Mouse (Mus musculus): ENCODE measurements around the gene Ece2. TPM values are rescaled to one million over a fixed set of nuclear protein-coding genes. Genes with fewer than 3 reads are reported as not detected.
A peak's percentile ranks its signal among the peaks of the same experiment; 100 is the strongest.

Gene Ece2
- polyA plus RNA-seq (2015; fragmentation: Nextera tagmentation; extraction: Ambion mirVana), result 17.1 and 19.9 TPM in 2 replicates

DNA sequence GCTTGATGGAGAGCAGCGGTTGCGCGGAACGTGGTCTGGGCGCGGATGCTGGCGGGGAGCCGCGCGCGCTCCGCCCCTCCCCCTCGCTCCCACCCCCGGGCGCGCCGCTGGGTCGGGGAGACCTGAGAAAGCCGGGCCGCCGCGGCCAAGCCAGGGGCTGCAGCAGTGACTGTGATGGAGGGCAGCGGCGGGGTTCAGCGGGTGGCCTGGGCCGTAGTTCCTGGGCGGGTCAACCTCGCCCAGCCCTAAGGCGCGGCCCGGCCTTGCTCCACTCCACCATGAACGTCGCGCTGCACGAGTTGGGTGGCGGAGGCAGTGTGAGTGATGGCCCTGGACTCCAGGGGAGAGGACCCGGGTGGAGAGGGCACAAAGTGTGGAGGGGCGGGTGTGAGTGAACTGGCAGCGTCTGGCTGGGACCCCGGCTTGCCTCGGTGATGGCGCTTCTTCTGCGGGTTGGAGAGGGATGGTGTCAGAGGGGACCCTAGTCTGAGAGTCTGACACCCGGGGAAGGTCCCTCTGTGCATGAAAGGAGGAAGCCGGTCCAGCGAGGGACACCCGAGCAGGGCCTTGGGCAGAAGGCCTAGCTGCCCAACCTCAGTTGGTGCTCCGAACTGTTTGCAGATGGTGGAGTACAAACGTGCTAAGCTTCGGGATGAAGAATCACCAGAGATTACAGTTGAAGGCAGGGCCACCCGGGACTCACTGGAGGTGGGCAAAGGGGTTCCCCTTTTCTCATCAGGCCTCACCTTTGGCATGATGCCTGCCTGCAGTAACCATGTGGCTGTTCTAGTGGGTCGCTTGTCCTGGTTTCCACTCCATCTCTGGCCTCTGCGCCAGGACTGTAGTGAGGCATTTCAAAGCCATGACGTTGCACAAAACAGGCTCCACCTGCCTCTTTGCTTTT lies at the start of gene Ece2:
Gene Ece2, plus strand, starts transcription at position 98 of the 904 bp plus-strand sequence.
- Histone ChIP-seq H3K4me1 (peaks cover 17% of the 10 kb centered on the region), H3K9me3 (no peaks in the 10 kb centered on the region), H3K27me3 (replicated peaks) (peaks cover 6% of the 10 kb centered on the region; the same call in 1 of the 2 replicates), H3K27ac (peak within 1 kb of the TSS; percentile 69), H3K9ac (peak within 1 kb of the TSS; percentile 84), H3K4me2 (peak within 1 kb of the TSS; percentile 86), H3K4me3 (peak within 1 kb of the TSS; percentile 80), H3K36me3 (replicated peaks) (0 out of 2 replicates have a peak, but pooled peaks cover 8% of the 10 kb centered on the region)
- peak; percentile 78 for ATAC-seq (replicated peaks)
- WGBS, result 6% methylated on average over 53 of the region's 54 CpGs

DNA sequence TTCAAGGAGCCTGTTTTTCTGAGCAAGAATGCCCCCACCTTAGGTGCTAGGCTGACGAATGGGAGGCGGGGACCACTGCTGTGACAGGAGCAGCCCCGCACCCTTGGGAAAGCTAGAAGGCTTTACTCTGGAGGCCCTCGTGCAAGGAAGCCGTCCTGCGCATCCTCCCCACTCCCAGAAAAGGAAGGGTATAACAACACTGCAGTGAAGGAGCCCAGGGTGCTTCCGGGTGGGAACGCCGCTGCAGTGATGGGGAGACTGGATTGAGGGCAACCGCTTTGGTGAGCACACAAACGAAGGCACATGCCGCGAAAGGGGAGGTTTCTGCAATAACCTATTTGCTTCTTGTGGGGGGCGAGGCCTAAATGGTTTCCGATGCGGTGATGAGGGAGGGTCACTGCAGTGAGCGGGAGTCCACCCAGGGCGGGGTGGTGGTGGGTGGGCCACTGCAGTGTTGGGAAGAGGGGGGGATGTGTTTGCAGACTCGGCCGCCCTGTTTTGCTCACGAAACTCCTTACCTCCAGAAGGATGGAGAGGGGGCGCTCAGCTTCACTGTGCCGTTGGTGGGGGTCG lies 40.2 kb upstream of the Ece2 start, which contains the start of gene Vwa5b2:
Gene Vwa5b2, plus strand, starts transcription at position 106 of the 573 bp plus-strand sequence.
- H3K36me3 ChIP-seq (replicated peaks), result no peaks in the 10 kb centered on the region
- H3K27me3 ChIP-seq (replicated peaks), result peaks cover 41% of the 10 kb centered on the region
- H3K4me2 ChIP-seq, result peak within 1 kb of the TSS; percentile 75
- peak within 1 kb of the TSS; percentile 58 for H3K9ac ChIP-seq
- WGBS, result 1% methylated on average over 24 of the region's 24 CpGs
- H3K9me3 ChIP-seq, result no peaks in the 10 kb centered on the region
- H3K4me1 ChIP-seq, result peaks cover 21% of the 10 kb centered on the region
- peak within 1 kb of the TSS; percentile 51 for H3K27ac ChIP-seq
- peak within 1 kb of the TSS; percentile 53 for H3K4me3 ChIP-seq
- peak; percentile 87 for ATAC-seq (replicated peaks)

DNA sequence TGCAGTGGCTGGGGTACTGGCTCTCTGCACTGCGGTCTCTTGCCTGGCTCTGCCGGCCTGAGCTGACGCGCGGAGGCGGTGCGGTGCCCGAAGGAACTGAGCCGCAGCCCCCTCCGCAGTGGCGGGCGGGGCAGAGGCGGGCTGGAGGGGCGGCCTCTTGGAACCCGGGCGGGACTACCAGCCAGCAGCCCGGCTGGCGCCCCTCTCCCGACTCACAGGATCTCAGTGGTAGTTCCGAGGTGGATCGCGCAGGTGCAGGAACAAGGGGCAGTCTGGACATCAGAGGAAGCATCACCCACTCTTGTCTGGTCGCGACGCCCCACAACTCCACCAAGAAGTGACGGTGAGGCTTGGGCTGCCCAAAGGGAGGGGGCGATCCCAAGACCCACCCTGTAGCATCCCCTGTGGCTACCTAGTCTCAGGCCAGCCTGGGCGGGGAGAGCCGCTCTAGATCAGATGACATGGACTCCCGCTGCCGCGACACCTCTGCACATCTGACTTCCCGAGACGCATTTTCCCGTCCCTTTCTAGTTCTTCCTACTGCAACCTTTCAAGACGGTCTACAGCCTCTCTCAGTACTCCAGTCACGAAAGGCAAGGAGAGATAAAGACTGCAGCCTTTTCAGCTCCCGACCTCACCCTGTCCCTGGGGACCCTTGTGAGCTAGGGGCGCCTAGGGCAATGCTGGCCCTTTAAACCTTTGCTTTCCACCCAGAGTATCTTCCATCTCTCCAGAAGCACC lies 39.5 kb upstream of the Ece2 start:
- Histone ChIP-seq H3K27me3 (replicated peaks) (peaks cover 41% of the 10 kb centered on the region), H3K4me1 (peaks cover 21% of the 10 kb centered on the region)

DNA sequence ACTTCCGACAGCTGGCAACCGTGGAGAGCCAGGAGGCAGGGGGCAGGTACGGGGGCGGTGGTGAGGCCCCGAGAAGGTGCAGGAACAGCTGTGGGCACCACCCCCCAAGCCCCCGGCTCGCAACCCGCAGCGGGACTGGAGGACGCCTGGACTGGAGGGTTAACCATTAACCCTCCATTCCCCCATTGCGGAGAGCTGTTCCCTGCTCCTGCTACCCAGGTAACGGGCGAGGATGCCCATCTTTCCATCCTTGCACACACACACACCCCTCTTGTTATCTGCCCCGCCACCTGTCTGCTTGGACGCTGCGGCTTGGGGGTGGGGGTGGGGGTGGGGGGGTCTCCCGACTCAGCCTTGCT lies 39.0 kb upstream of the Ece2 start:
- ATAC-seq (replicated peaks), result peak; percentile 12
- Histone ChIP-seq H3K27me3 (replicated peaks) (peaks cover 41% of the 10 kb centered on the region), H3K9me3 (no peaks in the 10 kb centered on the region), H3K36me3 (replicated peaks) (no peaks in the 10 kb centered on the region), H3K9ac (peak overlapping the region; percentile 58), H3K4me1 (peaks cover 21% of the 10 kb centered on the region), H3K4me2 (peak overlapping the region; percentile 75), H3K4me3 (peak overlapping the region; percentile 53), H3K27ac (peak overlapping the region; percentile 51; the same call in 1 of the 2 replicates)
- WGBS, result 4% methylated on average over 17 of the region's 17 CpGs

More for the DNA sequence above, 39.5 kb upstream of the Ece2 start:
- Histone ChIP-seq H3K36me3 (replicated peaks) (no peaks in the 10 kb centered on the region), H3K9ac (peak overlapping the region; percentile 58), H3K4me3 (peak overlapping the region; percentile 53), H3K27ac (peak overlapping the region; percentile 51), H3K9me3 (no peaks in the 10 kb centered on the region), H3K4me2 (peak overlapping the region; percentile 75)
- 0% methylated on average over 39 of the region's 39 CpGs for WGBS
- ATAC-seq (replicated peaks), result peak; percentile 91

DNA sequence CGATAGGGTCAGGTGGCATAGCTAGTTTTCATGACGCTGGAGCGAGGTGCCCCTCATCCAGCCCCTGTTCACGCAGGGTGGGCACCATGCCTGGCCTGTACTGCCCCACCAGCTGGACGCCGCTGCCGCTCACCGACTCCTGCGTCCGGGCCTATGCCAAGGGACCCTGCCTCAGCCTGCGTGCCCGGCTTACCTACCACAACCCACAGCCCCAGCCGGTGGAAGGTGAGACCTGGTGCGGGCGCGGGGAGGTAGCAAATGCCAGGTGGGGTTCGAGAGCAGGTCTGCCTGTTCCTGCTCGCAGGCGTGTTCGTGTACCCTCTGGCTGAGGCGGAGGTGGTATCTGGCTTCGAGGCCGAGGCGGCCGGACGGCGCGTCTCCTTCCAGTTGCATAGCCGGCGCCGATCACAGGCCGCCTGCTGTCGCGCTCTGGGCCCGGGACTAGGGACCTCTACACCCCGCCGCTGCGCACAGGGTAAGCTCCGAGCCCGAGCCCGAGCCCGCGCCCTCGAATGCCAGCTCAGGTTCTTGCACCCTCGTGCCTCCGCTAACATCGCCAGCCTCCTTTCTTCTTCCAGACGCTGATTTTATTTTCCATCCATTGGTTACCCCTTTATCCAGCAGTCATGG lies 38.4 kb upstream of the Ece2 start:
- Histone ChIP-seq H3K4me2 (peak overlapping the region; percentile 75), H3K27me3 (replicated peaks) (peaks cover 41% of the 10 kb centered on the region), H3K36me3 (replicated peaks) (no peaks in the 10 kb centered on the region), H3K4me3 (peak overlapping the region; percentile 53), H3K9me3 (no peaks in the 10 kb centered on the region), H3K27ac (no peak overlapping the region), H3K4me1 (peaks cover 21% of the 10 kb centered on the region), H3K9ac (peak overlapping the region; percentile 58; the same call in 1 of the 2 replicates)
- ATAC-seq (replicated peaks), result no peak; the same call in 1 of the 2 replicates
- 5% methylated on average over 48 of the region's 48 CpGs for WGBS

DNA sequence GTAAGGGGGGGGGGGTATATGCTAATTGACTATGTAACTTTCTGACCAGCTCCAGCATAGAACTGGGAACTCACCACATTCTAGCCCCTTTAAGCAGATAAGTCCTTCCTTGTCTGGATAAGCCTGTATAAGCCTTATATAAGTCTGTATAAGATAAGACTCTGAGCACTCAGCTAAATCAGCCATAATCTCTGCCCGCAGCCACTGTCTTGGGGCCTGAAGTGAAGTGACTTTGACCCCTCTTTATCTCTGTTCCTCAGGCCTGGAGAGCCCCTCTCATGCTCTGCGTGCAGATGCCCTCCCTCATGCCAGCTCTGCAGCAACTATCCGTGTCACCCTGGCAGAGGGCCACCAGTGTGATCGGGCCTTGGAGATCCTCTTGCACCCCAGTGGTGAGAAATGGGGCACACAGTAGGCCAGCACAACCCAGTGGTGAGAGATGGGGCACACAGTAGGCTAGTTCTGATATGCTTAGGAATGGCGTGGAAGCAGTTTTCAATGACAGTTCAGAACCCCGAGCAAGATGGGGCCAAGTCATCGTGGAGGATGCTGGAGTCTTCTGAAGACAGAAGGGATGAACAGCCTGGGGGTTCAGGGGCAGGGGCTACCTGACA lies 34.5 kb upstream of the Ece2 start:
- Histone ChIP-seq H3K4me1 (peaks cover 11% of the 10 kb centered on the region), H3K36me3 (replicated peaks) (no peaks in the 10 kb centered on the region), H3K4me3 (no peak overlapping the region), H3K27ac (no peak overlapping the region), H3K4me2 (no peak overlapping the region), H3K9me3 (no peaks in the 10 kb centered on the region), H3K9ac (no peak overlapping the region), H3K27me3 (replicated peaks) (peaks cover 38% of the 10 kb centered on the region)
- WGBS, result 84% methylated on average over 7 of the region's 7 CpGs
- ATAC-seq (replicated peaks), result no peak

DNA sequence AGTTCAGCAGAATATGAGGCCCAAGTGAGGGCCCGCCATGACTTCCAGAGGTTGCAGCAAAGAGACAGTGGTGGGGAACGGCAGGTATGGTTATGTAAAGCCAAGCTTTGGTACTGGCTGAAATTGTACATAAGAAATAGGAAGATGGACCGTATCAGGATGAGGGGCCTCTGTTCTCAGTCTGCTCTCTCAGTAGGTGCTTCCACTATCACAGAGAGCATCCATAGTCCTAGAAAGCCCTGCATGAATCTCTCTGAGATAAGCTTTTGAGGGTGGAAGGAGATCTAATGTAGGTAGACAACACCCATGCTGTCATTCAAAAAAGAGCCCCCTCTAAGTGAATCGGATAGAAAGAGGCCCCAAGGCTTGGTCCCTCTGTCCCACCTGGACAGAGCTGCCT lies 33.9 kb upstream of the Ece2 start:
- Histone ChIP-seq H3K9ac (no peak overlapping the region), H3K4me1 (peaks cover 6% of the 10 kb centered on the region), H3K9me3 (no peaks in the 10 kb centered on the region), H3K27me3 (replicated peaks) (peaks cover 33% of the 10 kb centered on the region), H3K27ac (no peak overlapping the region), H3K36me3 (replicated peaks) (no peaks in the 10 kb centered on the region), H3K4me2 (no peak overlapping the region), H3K4me3 (no peak overlapping the region)
- no peak for ATAC-seq (replicated peaks)
- WGBS, result 91% methylated on average over 4 of the region's 4 CpGs

DNA sequence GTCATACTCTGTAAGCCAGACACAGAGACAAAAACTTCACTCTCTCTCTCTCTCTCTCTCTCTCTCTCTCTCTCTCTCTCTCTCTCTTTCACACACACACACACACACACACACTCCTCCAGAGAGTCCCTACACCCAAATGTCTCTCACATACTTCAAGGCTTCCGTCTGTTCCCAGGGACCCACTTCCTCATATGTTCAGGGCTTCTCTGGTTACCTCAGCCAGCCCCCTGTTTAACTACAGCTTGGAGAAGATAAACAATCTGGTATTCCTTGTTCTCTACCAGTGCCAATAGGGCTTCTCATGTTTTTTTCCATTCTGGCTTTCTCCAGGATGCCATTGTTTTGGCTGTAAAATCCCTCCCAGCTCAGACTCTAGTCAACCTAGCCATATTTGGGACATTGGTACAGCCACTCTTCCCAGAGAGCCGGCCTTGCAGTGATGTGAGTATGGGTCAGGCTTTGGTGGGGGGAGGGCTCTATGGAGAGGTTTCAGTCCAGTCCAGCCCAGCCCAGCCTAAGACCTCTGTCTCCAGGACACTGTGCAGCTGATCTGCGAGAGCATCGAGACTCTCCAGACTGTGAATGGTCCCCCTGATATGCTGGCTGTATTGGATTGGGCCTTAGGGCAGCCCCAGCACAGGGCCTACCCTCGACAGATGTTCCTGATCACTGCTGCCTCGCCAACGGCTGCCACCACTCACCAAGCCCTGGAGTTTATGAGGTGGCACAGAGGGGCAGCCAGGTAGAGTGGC lies 32.8 kb upstream of the Ece2 start:
- Histone ChIP-seq H3K36me3 (replicated peaks) (no peaks in the 10 kb centered on the region), H3K9me3 (no peaks in the 10 kb centered on the region), H3K4me2 (no peak overlapping the region), H3K27ac (no peak overlapping the region), H3K27me3 (replicated peaks) (peaks cover 21% of the 10 kb centered on the region), H3K4me3 (no peak overlapping the region), H3K9ac (no peak overlapping the region), H3K4me1 (no peaks in the 10 kb centered on the region)
- no peak for ATAC-seq (replicated peaks)
- WGBS, result 79% methylated on average over 7 of the region's 7 CpGs

DNA sequence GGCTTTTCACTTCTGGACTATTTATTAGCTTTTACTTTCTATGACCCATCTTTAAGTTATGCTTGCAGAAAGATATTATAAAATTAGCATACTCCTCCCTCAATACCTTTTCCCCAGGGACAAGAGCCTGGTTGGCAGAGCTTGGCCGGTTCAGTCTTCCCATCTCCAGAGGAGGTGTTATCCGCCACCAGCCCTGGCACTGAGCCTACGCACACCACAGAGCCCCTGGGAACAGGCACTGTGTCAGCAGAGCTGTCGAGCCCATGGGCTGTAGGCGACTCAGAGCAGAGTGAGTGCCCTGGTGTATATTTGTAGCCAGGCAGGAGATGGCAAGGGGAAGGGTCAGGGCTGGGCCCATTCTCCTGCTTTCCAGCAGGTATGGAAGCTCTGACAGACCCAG lies 29.1 kb upstream of the Ece2 start:
- Histone ChIP-seq H3K4me2 (no peak overlapping the region), H3K9ac (no peak overlapping the region), H3K27me3 (replicated peaks) (no peaks in the 10 kb centered on the region), H3K4me1 (0 out of 2 replicates have a peak, but pooled peaks cover 7% of the 10 kb centered on the region), H3K4me3 (no peak overlapping the region), H3K36me3 (replicated peaks) (peaks cover 11% of the 10 kb centered on the region), H3K9me3 (no peaks in the 10 kb centered on the region), H3K27ac (no peak overlapping the region)
- ATAC-seq (replicated peaks), result 0 out of 2 replicates have a peak, but pooled peaks have one; percentile 8
- WGBS, result 55% methylated on average over 5 of the region's 5 CpGs

DNA sequence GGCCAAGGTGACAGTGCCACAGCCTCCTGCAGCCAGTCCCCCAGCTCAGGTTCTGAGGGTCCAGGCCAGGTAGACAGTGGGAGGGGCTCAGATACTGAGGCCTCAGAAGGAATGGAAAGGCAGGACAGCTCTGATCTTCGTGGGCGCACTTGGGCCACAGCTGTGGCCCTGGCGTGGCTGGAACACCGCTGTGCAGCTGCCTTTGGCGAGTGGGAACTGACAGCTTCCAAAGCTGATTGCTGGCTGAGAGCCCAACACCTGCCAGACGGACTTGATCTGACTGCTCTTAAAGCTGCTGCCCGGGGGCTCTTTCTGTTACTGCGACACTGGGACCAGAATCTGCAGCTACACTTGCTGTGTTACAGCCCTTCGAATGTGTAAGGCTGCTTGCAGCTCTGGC lies 24.9 kb upstream of the Ece2 start:
- Histone ChIP-seq H3K4me1 (peaks cover 20% of the 10 kb centered on the region), H3K4me3 (no peak overlapping the region), H3K9ac (no peak overlapping the region), H3K9me3 (no peaks in the 10 kb centered on the region), H3K27me3 (replicated peaks) (no peaks in the 10 kb centered on the region), H3K4me2 (no peak overlapping the region), H3K27ac (no peak overlapping the region), H3K36me3 (replicated peaks) (peaks cover 29% of the 10 kb centered on the region)
- 60% methylated on average over 9 of the region's 9 CpGs for WGBS
- ATAC-seq (replicated peaks), result peak; percentile 13; the same call in 1 of the 2 replicates
